Mouse (Mus musculus) MEL (cell line): ENCODE data around the gene Dnmt3l. TPM values are rescaled to one million over a fixed set of nuclear protein-coding genes. Genes with fewer than 3 reads are reported as not detected.

Experiments used
- DNase-seq: peaks from one replicate; pipeline ENCODE4 v3.0.0; 2011; ENCODE audit warnings: low read depth, low spot score
- H3K27ac ChIP-seq: 2 replicates; pipeline ENCODE4 v1.5.1; 2012; ENCODE audit warnings: low read depth, mild to moderate bottlenecking, control low read depth, low read length, moderate library complexity; ENCODE audit not compliant: control insufficient read depth
- H3K27me3 ChIP-seq, 2 experiments: fragments of 150-350 bp in 1 of 2; sonication (generic) in 1 of 2; 2 replicates each; pipeline ENCODE4 v1.6.1; 2012; ENCODE audit warnings: low read length in 2 of 2, mild to moderate bottlenecking in 2 of 2, improper control_type of control experiment in 1 of 2, moderate library complexity in 1 of 2; ENCODE audit not compliant: insufficient read depth in 2 of 2, control insufficient read depth in 1 of 2
- H3K36me3 ChIP-seq, 2 experiments: 2 replicates each; pipeline ENCODE4 v1.6.1; 2012 to 2014; ENCODE audit warnings: low read length in 2 of 2, improper control_type of control experiment in 1 of 2, inconsistent platforms in 1 of 2, mild to moderate bottlenecking in 1 of 2; ENCODE audit not compliant: insufficient read depth in 2 of 2, control insufficient read depth in 1 of 2
- H3K4me1 ChIP-seq, 2 experiments: fragments of 150-350 bp in 1 of 2; sonication (generic) in 1 of 2; 2 replicates each; pipeline ENCODE4 v1.6.1; 2012; ENCODE audit warnings: low read length in 2 of 2, improper control_type of control experiment in 1 of 2, mild to moderate bottlenecking in 1 of 2; ENCODE audit not compliant: insufficient read depth in 2 of 2, control insufficient read depth in 1 of 2
- H3K4me3 ChIP-seq, 2 experiments: fragments of 150-350 bp in 1 of 2; sonication (generic) in 1 of 2; 2 replicates each; pipeline ENCODE4 v1.5.1; 2012; ENCODE audit warnings: low read depth in 2 of 2, low read length in 2 of 2, mild to moderate bottlenecking in 2 of 2, moderate library complexity in 2 of 2, control low read depth in 1 of 2, improper control_type of control experiment in 1 of 2; ENCODE audit not compliant: control insufficient read depth in 1 of 2, insufficient read depth in 1 of 2
- H3K79me2 ChIP-seq: 2 replicates; pipeline ENCODE4 v1.6.1; 2012; ENCODE audit warnings: mild to moderate bottlenecking, low read length, moderate library complexity; ENCODE audit not compliant: control insufficient read depth, poor library complexity, insufficient read depth
- H3K9ac ChIP-seq: 2 replicates; pipeline ENCODE4 v1.6.1; 2012; ENCODE audit warnings: low read depth, mild to moderate bottlenecking, control low read depth, low read length, moderate library complexity; ENCODE audit not compliant: control insufficient read depth, poor library complexity, severe bottlenecking
- H3K9me3 ChIP-seq: fragments of 150-350 bp; sonication (generic); replicated peaks from 2 replicates; pipeline ENCODE4 v1.6.1; 2012; ENCODE audit warnings: mild to moderate bottlenecking, low read length, improper control_type of control experiment, moderate library complexity; ENCODE audit not compliant: insufficient read depth
- BHLHE40 ChIP-seq: IDR thresholded peaks from 2 replicates; pipeline ENCODE4 v1.6.1; 2012; ENCODE audit warnings: low read depth, mild to moderate bottlenecking, inconsistent platforms, low read length, improper control_type of control experiment, borderline replicate concordance
- CTCF ChIP-seq, 3 experiments: IDR thresholded peaks in 2 of 3; conservative IDR thresholded peaks in 1 of 3; 2 replicates each; pipeline ENCODE4 v1.5.1; 2011 to 2012; ENCODE audit warnings: low read length in 3 of 3, low read depth in 2 of 3, mild to moderate bottlenecking in 2 of 3, improper control_type of control experiment in 1 of 3, inconsistent platforms in 1 of 3, mixed read lengths in 1 of 3, moderate library complexity in 1 of 3; ENCODE audit not compliant: control insufficient read depth in 1 of 3, insufficient read depth in 1 of 3, poor library complexity in 1 of 3, severe bottlenecking in 1 of 3
- ELF1 ChIP-seq: IDR thresholded peaks from 2 replicates; pipeline ENCODE4 v1.6.1; 2014; ENCODE audit warnings: low read depth, mild to moderate bottlenecking, inconsistent platforms, low read length, improper control_type of control experiment, moderate library complexity
- EP300 ChIP-seq, 2 experiments: IDR thresholded peaks; 2 replicates each; pipeline ENCODE4 v1.6.1; 2011; ENCODE audit warnings: improper control_type of control experiment in 2 of 2, low read length in 2 of 2, low read depth in 1 of 2, mild to moderate bottlenecking in 1 of 2
- GATA1 ChIP-seq: IDR thresholded peaks from 2 replicates; pipeline ENCODE4 v1.6.1; 2011; ENCODE audit warnings: low read depth, low read length, improper control_type of control experiment
- HCFC1 ChIP-seq: IDR thresholded peaks from 2 replicates; pipeline ENCODE4 v1.6.1; 2012; ENCODE audit warnings: low read depth, mild to moderate bottlenecking, inconsistent platforms, low read length, improper control_type of control experiment, moderate library complexity
- JUND ChIP-seq: IDR thresholded peaks from 2 replicates; pipeline ENCODE4 v1.6.1; 2011; ENCODE audit warnings: low read depth, mild to moderate bottlenecking, improper control_type of control experiment, low read length
- KAT2A ChIP-seq: conservative IDR thresholded peaks from 2 replicates; pipeline ENCODE4 v1.6.1; 2012; ENCODE audit warnings: low read depth, low read length, improper control_type of control experiment, inconsistent platforms
- MAX ChIP-seq: IDR thresholded peaks from 2 replicates; pipeline ENCODE4 v1.6.1; 2011; ENCODE audit warnings: low read length, improper control_type of control experiment
- MEF2A ChIP-seq: IDR thresholded peaks from 2 replicates; pipeline ENCODE4 v1.6.1; 2014; ENCODE audit warnings: low read depth, mild to moderate bottlenecking, inconsistent platforms, low read length, improper control_type of control experiment; ENCODE audit not compliant: poor library complexity, insufficient replicate concordance, severe bottlenecking; ENCODE audit errors: extremely low read depth
- MXI1 ChIP-seq: IDR thresholded peaks from 2 replicates; pipeline ENCODE4 v1.6.1; 2011; ENCODE audit warnings: mild to moderate bottlenecking, low read depth, low read length, improper control_type of control experiment
- NELFE ChIP-seq: IDR thresholded peaks from 2 replicates; pipeline ENCODE4 v1.6.1; 2011; ENCODE audit warnings: low read depth, low read length, improper control_type of control experiment
- NRF1 ChIP-seq: IDR thresholded peaks from 2 replicates; pipeline ENCODE4 v1.6.1; 2014; ENCODE audit warnings: low read depth, mild to moderate bottlenecking, inconsistent platforms, low read length, improper control_type of control experiment, moderate library complexity; ENCODE audit not compliant: poor library complexity, insufficient read depth, severe bottlenecking
- RAD21 ChIP-seq: IDR thresholded peaks from 2 replicates; pipeline ENCODE4 v1.6.1; 2011; ENCODE audit warnings: mild to moderate bottlenecking, low read depth, low read length, improper control_type of control experiment
- SIN3A ChIP-seq: IDR thresholded peaks from 2 replicates; pipeline ENCODE4 v1.6.1; 2012; ENCODE audit warnings: low read length, improper control_type of control experiment, inconsistent platforms
- SMC3 ChIP-seq: IDR thresholded peaks from 2 replicates; pipeline ENCODE4 v1.6.1; 2011; ENCODE audit warnings: low read depth, low read length, improper control_type of control experiment
- ZC3H11A ChIP-seq: IDR thresholded peaks from 2 replicates; pipeline ENCODE4 v1.6.1; 2012; ENCODE audit warnings: low read depth, mild to moderate bottlenecking, inconsistent platforms, low read length, improper control_type of control experiment
- ZMIZ1 ChIP-seq: IDR thresholded peaks from 2 replicates; pipeline ENCODE4 v1.6.1; 2012; ENCODE audit warnings: low read depth, mild to moderate bottlenecking, inconsistent platforms, low read length, improper control_type of control experiment, moderate library complexity
- polyA plus RNA-seq, 2 experiments: library from polyadenylated mRNA; stranded (reverse) in 1 of 2; unstranded in 1 of 2; fragments of >175 nt in 1 of 2; fragments of >200 nt in 1 of 2; gene quantifications; 2 replicates each; pipeline versions ENCODE4 v1.2.1 to v1.2.4; 2012; ENCODE audit warnings: low replicate concordance in 2 of 2, low read depth in 1 of 2; ENCODE audit not compliant: insufficient read length in 2 of 2, insufficient read depth in 1 of 2, missing spikeins in 1 of 2
- total RNA-seq: library from RNA; depleted of rRNA; stranded (reverse); fragments of 300-350 nt; gene quantifications from 2 replicates; pipeline ENCODE4 v1.2.3, GENCODE M21; 2012

The Dnmt3l gene
- total and polyA plus RNA-seq, 3 experiments, result not detected

DNA sequence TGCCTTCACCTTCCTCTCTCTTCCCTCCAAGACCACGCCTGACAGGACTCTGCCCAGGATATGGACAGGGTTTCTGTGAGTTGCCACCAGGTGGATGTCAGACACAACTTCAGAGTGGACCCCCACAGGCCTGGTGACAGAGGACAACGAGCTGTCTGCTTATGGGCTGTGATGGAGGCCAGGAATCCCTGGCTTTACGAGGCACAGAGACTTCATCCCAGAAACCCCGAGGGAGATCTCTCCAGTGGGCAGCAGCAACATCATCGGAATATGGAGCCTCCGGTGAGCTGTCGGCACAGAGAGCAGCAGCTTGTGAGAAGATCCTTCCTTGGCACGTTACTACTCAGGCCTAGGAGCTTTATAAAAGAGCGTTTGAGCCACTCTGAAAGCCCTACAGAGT, 36.1 kb downstream of the Dnmt3l start:
- no peaks in the 10 kb centered on the region for H3K9me3 ChIP-seq
- peaks cover 0 to 12% of the 10 kb centered on the region in 2 experiments; a peak in 3 of 4 replicates for H3K27me3 ChIP-seq
- no peaks in the 10 kb centered on the region for H3K79me2 ChIP-seq
- TF ChIP-seq ZMIZ1 (no peak), RAD21 (no peak), KAT2A (no peak), ZC3H11A (no peak), NRF1 (no peak), ELF1 (no peak), BHLHE40 (no peak), HCFC1 (no peak), MXI1 (no peak), MAX (no peak), GATA1 (no peak)
- DNase-seq, result no peak
- no peaks in the 10 kb centered on the region for H3K36me3 ChIP-seq
- H3K9ac ChIP-seq, result no peak overlapping the region
- H3K4me1 ChIP-seq, result no peaks in the 10 kb centered on the region
- H3K4me3 ChIP-seq, result no peak overlapping the region
- no peak overlapping the region for H3K27ac ChIP-seq

DNA sequence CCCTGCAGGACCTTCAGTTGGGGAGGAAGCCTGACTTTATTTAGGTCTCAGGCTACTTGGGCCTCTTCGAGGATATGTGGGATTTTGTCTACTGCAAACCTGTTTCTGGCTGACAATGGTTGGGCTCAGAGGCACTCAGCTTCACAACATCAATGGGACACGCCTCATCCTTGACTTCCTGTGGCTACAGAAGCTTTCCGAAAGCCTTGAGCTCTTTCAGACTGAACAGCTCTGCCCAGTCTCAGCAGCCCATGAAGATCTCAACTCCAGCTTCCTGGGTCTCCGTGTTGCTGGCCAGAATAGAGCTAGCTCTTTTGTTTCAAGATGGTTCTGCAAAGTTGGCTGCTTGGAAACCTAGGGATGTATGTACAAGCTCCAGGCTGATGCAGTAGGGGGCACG, 36.5 kb downstream of the Dnmt3l start:
- H3K79me2 ChIP-seq, result no peaks in the 10 kb centered on the region
- H3K27ac ChIP-seq, result no peak overlapping the region
- DNase-seq, result no peak
- no peaks in the 10 kb centered on the region for H3K4me1 ChIP-seq
- H3K36me3 ChIP-seq, result no peaks in the 10 kb centered on the region
- peaks cover 3 to 12% of the 10 kb centered on the region in 2 experiments for H3K27me3 ChIP-seq
- H3K4me3 ChIP-seq, result no peak overlapping the region
- H3K9ac ChIP-seq, result no peak overlapping the region
- no peaks in the 10 kb centered on the region for H3K9me3 ChIP-seq
- TF ChIP-seq CTCF (IDR thresholded peaks at IDR 0.05 in 2 of 3, conservative IDR thresholded peaks at IDR 0.05 in 1 of 3; ENCODE audit: control insufficient read depth in 1 of 3, insufficient read depth in 1 of 3, low read depth in 2 of 3, low read length in 3 of 3, poor library complexity in 1 of 3, severe bottlenecking in 1 of 3), result no peak
- no peak for TF ChIP-seq SIN3A
- TF ChIP-seq NRF1, result no peak
- no peak for TF ChIP-seq MEF2A
- no peak for TF ChIP-seq NELFE
- TF ChIP-seq ELF1, result no peak
- TF ChIP-seq SMC3, result no peak
- no peak for TF ChIP-seq EP300 (IDR thresholded peaks at IDR 0.05; ENCODE audit: low read depth in 1 of 2, low read length in 2 of 2)
- TF ChIP-seq JUND, result no peak
- no peak for TF ChIP-seq GATA1
- no peak for TF ChIP-seq MXI1
